Mouse (Mus musculus): ENCODE measurements at regions not wholly inside any gene's neighbourhood (a gene's known extent, or its start where the extent isn't known, plus 50 kb on each side); places are given as distances from the start of the nearest gene placed in this dataset.

DNA sequence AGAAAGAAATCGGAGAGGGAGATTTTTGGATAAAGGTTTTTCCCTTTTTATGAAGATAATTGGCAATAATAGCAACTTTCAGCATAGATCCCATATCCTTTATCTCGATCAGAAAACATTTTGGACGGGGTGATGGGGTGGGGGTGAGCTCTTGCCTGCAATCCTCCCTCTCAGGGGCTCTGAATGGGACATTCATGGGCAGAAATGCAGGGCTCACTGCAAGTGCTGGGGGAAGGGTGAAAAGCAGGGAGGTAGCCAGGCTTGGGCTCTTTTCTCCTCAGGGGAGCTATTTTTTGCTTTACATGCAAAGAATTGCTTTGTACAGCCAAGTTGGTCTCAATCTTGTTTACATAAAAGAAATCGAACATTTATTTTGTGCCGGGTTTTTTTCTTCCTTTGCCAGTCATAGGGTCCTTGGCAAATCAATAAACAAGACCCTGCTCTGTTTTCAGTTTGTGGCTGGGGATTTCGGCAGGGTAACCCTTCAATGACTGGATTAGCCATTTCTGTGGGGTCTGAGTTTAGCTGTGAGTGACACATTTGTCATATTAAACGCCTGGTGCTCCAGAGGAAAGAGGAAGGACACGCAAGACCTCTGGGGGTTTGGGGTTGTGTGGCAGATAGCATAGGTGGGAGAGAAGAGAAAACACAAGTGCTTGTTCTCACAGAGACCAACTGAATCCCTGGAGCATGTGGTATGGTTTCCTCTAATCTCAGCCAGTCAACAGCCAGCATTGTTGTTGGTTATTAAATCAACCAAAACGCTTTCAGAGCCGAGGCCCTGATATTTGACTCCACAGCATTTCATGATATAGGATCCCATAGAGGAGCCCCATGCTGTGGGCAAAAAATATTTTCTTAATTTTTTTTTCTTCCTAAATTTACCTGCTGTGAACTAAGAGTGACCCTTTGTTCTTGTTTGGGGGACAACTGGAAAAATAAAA lies 96.8 kb upstream of the Bmper start:
- TF ChIP-seq GATA4 (IDR thresholded peaks at IDR 0.05; ENCODE audit: insufficient replicate concordance, low read length) = no peak

- no peak for TF ChIP-seq GATA4 (IDR thresholded peaks at IDR 0.05; ENCODE audit: insufficient replicate concordance, low read length)
Observed at GRCm38 (mm10) chr9:23127338-23128017, 95.4 kb upstream of the Bmper start.

- no peak for TF ChIP-seq GATA4 (IDR thresholded peaks at IDR 0.05; ENCODE audit: insufficient replicate concordance, low read length)
Observed at GRCm38 (mm10) chr9:23128018-23128369, 94.9 kb upstream of the Bmper start.

DNA sequence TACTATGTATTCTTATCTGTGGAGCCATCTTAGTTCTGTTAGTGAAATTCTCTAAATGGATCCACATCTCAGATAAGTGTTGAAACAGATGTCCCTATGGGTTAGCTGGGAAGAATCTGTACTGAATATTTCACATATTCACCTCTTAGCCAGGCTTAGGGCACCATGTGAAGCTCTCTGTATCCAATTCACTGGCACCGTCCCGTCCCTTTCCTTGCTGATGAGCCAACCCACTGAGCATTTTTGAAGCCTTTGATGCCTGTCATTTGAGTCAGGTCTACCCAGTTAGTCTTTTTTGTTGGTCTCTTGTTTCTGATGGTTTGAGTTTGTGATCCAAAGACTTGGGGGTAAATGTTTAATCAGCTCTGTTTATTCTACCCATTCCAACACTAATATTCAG lies 88.9 kb upstream of the Bmper start:
- TF ChIP-seq GATA4 (IDR thresholded peaks at IDR 0.05; ENCODE audit: insufficient replicate concordance, low read length) = no peak

GRCm38 (mm10) chr9:23134421-23135118 lies 88.3 kb upstream of the Bmper start:
- no peak for TF ChIP-seq GATA4 (IDR thresholded peaks at IDR 0.05; ENCODE audit: insufficient replicate concordance, low read length)

- no peak for TF ChIP-seq GATA4 (IDR thresholded peaks at IDR 0.05; ENCODE audit: insufficient replicate concordance, low read length)
Observed at GRCm38 (mm10) chr9:23136511-23136910, 86.4 kb upstream of the Bmper start.

- no peak for TF ChIP-seq GATA4 (IDR thresholded peaks at IDR 0.05; ENCODE audit: insufficient replicate concordance, low read length)
Observed at GRCm38 (mm10) chr9:23137682-23138210, 85.1 kb upstream of the Bmper start.

- no peak for TF ChIP-seq GATA4 (IDR thresholded peaks at IDR 0.05; ENCODE audit: insufficient replicate concordance, low read length)
Observed at GRCm38 (mm10) chr9:23139580-23140162, 83.2 kb upstream of the Bmper start.

DNA sequence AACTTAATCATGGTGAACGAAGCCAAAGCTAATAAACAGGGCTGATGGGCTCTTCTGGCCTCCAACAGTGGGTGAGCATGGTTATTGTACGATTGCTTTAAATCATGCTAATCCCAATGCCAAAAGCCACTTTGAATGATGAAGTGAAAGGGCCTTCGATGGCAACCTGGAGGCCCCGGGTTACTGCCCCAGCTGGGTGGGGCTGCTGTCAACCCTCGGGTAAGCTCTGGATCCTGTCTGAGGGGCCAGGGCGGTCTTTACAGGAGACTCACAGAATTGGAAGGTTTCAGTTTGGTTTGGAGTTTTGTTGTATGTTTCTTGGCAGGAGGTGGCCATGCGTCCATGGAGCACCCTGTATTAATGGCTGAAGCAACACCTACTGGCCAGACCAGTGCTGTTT lies 78.6 kb upstream of the Bmper start:
- no peak for TF ChIP-seq GATA4 (IDR thresholded peaks at IDR 0.05; ENCODE audit: insufficient replicate concordance, low read length)

- no peak for TF ChIP-seq GATA4 (IDR thresholded peaks at IDR 0.05; ENCODE audit: insufficient replicate concordance, low read length)
Observed at GRCm38 (mm10) chr9:23150338-23150737, 72.5 kb upstream of the Bmper start.

DNA sequence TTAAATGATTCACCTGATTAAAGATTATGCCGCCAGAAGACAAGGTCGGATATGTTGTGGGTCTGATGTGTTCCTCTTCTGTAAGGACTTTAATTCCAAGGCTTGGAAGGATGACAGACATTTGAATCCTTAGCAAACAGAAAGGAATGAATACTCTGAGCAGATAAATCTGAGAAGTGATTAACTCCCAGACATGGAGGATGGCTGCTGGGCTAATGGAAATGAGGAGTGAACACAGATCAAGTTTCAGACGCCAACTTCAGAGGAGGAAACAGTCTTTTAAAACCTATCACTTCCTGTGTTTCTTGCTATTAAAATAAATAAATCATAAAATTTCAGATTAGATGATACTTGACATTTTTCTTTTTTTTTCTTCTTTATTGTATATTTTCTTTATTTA lies 72.0 kb upstream of the Bmper start:
- no peak for TF ChIP-seq GATA4 (IDR thresholded peaks at IDR 0.05; ENCODE audit: insufficient replicate concordance, low read length)

GRCm38 (mm10) chr9:23151953-23152490 lies 70.9 kb upstream of the Bmper start:
- TF ChIP-seq GATA4 (IDR thresholded peaks at IDR 0.05; ENCODE audit: insufficient replicate concordance, low read length) = no peak

DNA sequence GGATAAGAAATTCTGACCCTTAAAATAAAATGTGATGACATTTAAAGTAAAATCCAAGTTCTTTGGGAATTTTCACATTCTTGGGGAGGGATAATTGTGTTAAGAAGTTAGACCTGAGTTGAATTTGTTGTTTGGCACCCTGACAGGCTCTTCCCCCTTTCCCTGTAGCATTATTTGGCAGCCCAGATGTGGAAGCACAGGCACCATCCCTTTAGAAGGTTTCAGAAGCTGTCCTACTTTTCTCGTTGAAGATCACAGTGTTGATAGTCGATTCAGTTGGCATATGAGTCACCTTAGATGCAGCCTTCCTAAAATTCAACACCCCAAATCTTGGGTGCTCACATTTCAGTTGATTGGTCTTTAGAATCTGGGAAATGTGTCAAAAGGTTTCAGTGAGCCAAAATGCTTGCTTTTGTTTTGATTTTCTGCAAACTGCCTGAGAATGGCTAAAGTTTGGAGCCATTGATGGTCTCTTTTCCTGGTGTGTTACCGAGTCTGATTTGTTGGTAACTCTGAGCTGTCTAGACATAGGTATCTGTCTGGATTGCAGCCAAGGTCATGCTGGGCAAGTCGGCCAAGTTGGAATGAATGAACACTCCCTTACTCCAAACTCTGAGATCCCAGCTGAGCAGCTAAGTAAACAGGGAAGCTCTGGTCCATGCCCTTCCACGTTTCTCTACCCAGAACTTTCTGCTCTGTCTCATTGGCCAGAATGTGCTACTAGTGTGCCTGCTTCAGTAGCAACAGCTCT lies 65.9 kb upstream of the Bmper start:
- TF ChIP-seq GATA4 (IDR thresholded peaks at IDR 0.05; ENCODE audit: insufficient replicate concordance, low read length) = no peak

- no peak for TF ChIP-seq GATA4 (IDR thresholded peaks at IDR 0.05; ENCODE audit: insufficient replicate concordance, low read length)
Observed at GRCm38 (mm10) chr9:23158499-23158898, 64.4 kb upstream of the Bmper start.

Measured in liver, adult (tissue).